Mouse (Mus musculus) limb, embryonic 10.5 days (tissue): ENCODE data around the gene Pde5a. TPM values are rescaled to one million over a fixed set of nuclear protein-coding genes. Genes with fewer than 3 reads are reported as not detected.

ENCODE experiments used
- DNase-seq: peaks from one replicate; pipeline ENCODE4 v3.0.0-alpha.2; 2017; ENCODE audit warnings: low spot score
- H3K27ac ChIP-seq: fragments of 300-500 bp; sonication (generic); 2 replicates; pipeline ENCODE4 v1.5.1; 2016; ENCODE audit warnings: mild to moderate bottlenecking
- H3K27me3 ChIP-seq: fragments of 300-500 bp; sonication (generic); 2 replicates; pipeline ENCODE4 v1.6.1; 2016; ENCODE audit warnings: low read depth, mild to moderate bottlenecking; ENCODE audit not compliant: poor library complexity, severe bottlenecking
- H3K36me3 ChIP-seq: fragments of 300-500 bp; sonication (generic); 2 replicates; pipeline ENCODE4 v1.6.1; 2016; ENCODE audit warnings: mild to moderate bottlenecking, moderate library complexity
- H3K4me1 ChIP-seq: fragments of 300-500 bp; sonication (generic); 2 replicates; pipeline ENCODE4 v1.6.1; 2016
- H3K4me3 ChIP-seq: fragments of 300-500 bp; sonication (generic); 2 replicates; pipeline ENCODE4 v1.5.1; 2016; ENCODE audit warnings: mild to moderate bottlenecking, moderate library complexity
- H3K9me3 ChIP-seq: fragments of 300-500 bp; sonication (generic); replicated peaks from 2 replicates; pipeline ENCODE4 v1.6.1; 2016; ENCODE audit warnings: mild to moderate bottlenecking
- WGBS: fragments of 180-500 bp; shearing (Covaris S2); methylation state at CpG from one replicate; pipeline ENCODE4 v1.1.7; 2016; 5-methylcytosine and 5-hydroxymethylcytosine counted together
- polyA plus RNA-seq: library from polyadenylated mRNA; unstranded; fragments of >200 nt; fragmentation: Nextera tagmentation; extraction: Ambion mirVana; gene quantifications from 2 replicates; pipeline ENCODE4 v1.2.1, GENCODE M21; 2016

Gene Pde5a
- polyA plus RNA-seq, 1 experiment from 2014 or later: 2.7 TPM

- DNase-seq: peak; percentile 85
- no peaks in the 10 kb centered on the region for H3K9me3 ChIP-seq
- WGBS: under 1% methylated on average over 92 of the region's 92 CpGs
These were observed 1.4 kb downstream of the Pde5a start for GRCm38 (mm10) chr3:122729960-122730740.

GRCm38 (mm10) chr3:122730741-122731235, 2.0 kb downstream of the Pde5a start:
- Histone ChIP-seq H3K4me1 (peaks cover 28% of the 10 kb centered on the region), H3K36me3 (no peaks in the 10 kb centered on the region), H3K9me3 (no peaks in the 10 kb centered on the region), H3K27ac (peak overlapping the region; percentile 95), H3K4me3 (peak overlapping the region; percentile 82), H3K27me3 (no peaks in the 10 kb centered on the region)
- DNase-seq: no peak
- WGBS: 2% methylated on average over 13 of the region's 13 CpGs

More at GRCm38 (mm10) chr3:122729960-122730740, 1.4 kb downstream of the Pde5a start:
- peaks cover 28% of the 10 kb centered on the region for H3K4me1 ChIP-seq
- H3K27me3 ChIP-seq: no peaks in the 10 kb centered on the region
- no peaks in the 10 kb centered on the region for H3K36me3 ChIP-seq
- peak overlapping the region; percentile 95 for H3K27ac ChIP-seq
- peak overlapping the region; percentile 82 for H3K4me3 ChIP-seq

GRCm38 (mm10) chr3:122733806-122734205, 5.1 kb downstream of the Pde5a start:
- no peak for DNase-seq
- WGBS: 84% methylated on average over 3 of the region's 3 CpGs
- H3K4me1 ChIP-seq: peaks cover 24% of the 10 kb centered on the region
- no peaks in the 10 kb centered on the region for H3K27me3 ChIP-seq
- no peaks in the 10 kb centered on the region for H3K36me3 ChIP-seq
- no peak overlapping the region for H3K27ac ChIP-seq
- no peak overlapping the region for H3K4me3 ChIP-seq
- H3K9me3 ChIP-seq: no peaks in the 10 kb centered on the region

DNA sequence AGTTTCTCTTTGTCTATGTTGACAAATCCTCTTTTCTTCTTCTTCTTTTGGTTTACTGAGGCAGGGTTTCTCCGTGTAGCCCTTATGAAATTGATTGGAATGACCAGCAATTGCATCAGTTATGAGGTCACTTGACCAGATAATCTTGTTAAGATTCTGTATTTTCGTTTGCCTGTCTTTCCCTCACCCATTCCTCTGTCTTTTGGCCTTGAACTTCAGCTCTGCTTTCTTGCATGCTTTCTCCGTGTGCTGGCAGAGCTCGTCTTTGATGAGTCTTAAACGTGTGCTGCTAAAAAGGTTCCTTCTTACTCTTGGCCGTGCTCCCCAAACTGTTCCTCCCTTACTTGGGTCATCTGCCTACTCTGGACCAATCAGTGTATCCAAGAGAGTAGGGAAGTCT, 5.6 kb downstream of the Pde5a start:
- Histone ChIP-seq H3K27ac (no peak overlapping the region), H3K9me3 (no peaks in the 10 kb centered on the region), H3K4me3 (no peak overlapping the region), H3K4me1 (peaks cover 20% of the 10 kb centered on the region), H3K36me3 (no peaks in the 10 kb centered on the region), H3K27me3 (no peaks in the 10 kb centered on the region)
- no peak for DNase-seq
- WGBS: 90% methylated on average over 6 of the region's 6 CpGs

GRCm38 (mm10) chr3:122739460-122739859, 10.7 kb downstream of the Pde5a start:
- WGBS: 96% methylated on average over 15 of the region's 15 CpGs
- Histone ChIP-seq H3K27ac (no peak overlapping the region), H3K27me3 (no peaks in the 10 kb centered on the region), H3K36me3 (peaks cover 8% of the 10 kb centered on the region; the same call in 1 of the 2 replicates), H3K4me3 (no peak overlapping the region), H3K9me3 (no peaks in the 10 kb centered on the region), H3K4me1 (no peaks in the 10 kb centered on the region)
- DNase-seq: no peak

- Histone ChIP-seq H3K4me3 (no peak overlapping the region), H3K27ac (no peak overlapping the region), H3K9me3 (0 out of 2 replicates have a peak, but pooled peaks cover 2% of the 10 kb centered on the region), H3K27me3 (no peaks in the 10 kb centered on the region), H3K36me3 (peaks cover 14% of the 10 kb centered on the region; the same call in 1 of the 2 replicates), H3K4me1 (no peaks in the 10 kb centered on the region)
- no peak for DNase-seq
- 94% methylated on average over 3 of the region's 3 CpGs for WGBS
These were observed 15.5 kb downstream of the Pde5a start for GRCm38 (mm10) chr3:122744265-122744664.

GRCm38 (mm10) chr3:122747921-122748700, 19.4 kb downstream of the Pde5a start:
- H3K4me3 ChIP-seq: no peak overlapping the region

DNA sequence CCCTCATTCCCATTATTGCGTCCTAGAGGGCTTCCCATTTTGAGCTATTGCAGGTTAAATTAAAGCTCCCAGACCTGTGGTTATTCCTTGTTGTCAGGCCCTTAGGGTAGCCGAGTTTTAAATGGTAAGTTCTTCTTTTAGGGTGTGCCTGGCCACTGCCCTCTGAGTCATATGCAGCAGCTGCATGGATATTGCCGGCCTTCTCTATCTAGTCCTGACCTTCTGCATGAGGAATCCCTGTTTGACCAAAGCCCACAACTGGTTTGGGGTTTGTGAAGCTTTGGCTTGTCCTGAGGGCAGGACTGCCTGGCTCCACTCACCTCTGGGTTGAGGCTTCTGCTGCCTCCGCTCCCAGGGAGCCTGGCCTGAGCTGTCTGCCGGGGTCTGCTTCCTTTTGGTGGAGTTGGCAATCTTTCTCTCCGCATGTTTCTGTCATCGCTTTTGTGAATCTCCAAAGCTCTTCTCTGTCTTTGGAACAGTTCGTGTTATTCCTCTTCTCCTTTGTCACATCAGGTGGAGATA, 34.6 kb downstream of the Pde5a start:
- H3K27me3 ChIP-seq: no peaks in the 10 kb centered on the region
- 77% methylated on average over 8 of the region's 8 CpGs for WGBS
- DNase-seq: no peak
- H3K36me3 ChIP-seq: peaks cover 9% of the 10 kb centered on the region; the same call in 1 of the 2 replicates
- no peak overlapping the region for H3K4me3 ChIP-seq
- H3K9me3 ChIP-seq: no peaks in the 10 kb centered on the region
- peaks cover 7% of the 10 kb centered on the region for H3K4me1 ChIP-seq
- H3K27ac ChIP-seq: no peak overlapping the region

More at GRCm38 (mm10) chr3:122747921-122748700, 19.4 kb downstream of the Pde5a start:
- no peak for DNase-seq
- no peak overlapping the region for H3K27ac ChIP-seq
- peaks cover 6% of the 10 kb centered on the region; the same call in 1 of the 2 replicates for H3K36me3 ChIP-seq
- H3K4me1 ChIP-seq: no peaks in the 10 kb centered on the region
- 91% methylated on average over 9 of the region's 9 CpGs for WGBS
- H3K9me3 ChIP-seq: 0 out of 2 replicates have a peak, but pooled peaks cover 2% of the 10 kb centered on the region
- no peaks in the 10 kb centered on the region for H3K27me3 ChIP-seq

- WGBS: 54% methylated on average over 14 of the region's 14 CpGs
- H3K27ac ChIP-seq: no peak overlapping the region
- peaks cover 9% of the 10 kb centered on the region; the same call in 1 of the 2 replicates for H3K36me3 ChIP-seq
- no peak overlapping the region for H3K4me3 ChIP-seq
- H3K9me3 ChIP-seq: no peaks in the 10 kb centered on the region
- DNase-seq: no peak
- peaks cover 7% of the 10 kb centered on the region for H3K4me1 ChIP-seq
- H3K27me3 ChIP-seq: no peaks in the 10 kb centered on the region
These were observed 35.0 kb downstream of the Pde5a start for GRCm38 (mm10) chr3:122763768-122764167.

DNA sequence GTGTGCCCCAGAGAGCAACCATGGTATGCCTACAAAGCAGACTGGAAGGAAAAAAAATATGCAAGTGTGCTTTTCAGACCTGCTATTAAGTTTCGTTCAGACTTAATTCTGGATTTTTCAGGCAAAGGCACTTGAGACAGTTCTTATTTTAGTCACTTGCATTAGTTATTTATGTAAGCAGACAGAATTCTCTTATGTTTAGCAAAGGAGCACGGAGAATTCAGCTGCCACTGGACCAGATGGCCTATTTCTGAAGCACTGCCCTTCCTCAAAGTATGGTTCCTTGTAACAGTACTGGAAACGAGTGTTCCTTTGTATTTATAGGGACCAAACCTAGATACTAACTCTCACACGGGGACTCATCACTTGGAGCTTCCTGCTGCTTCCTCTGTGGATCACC, 38.2 kb downstream of the Pde5a start:
- no peak overlapping the region for H3K4me3 ChIP-seq
- peaks cover 7% of the 10 kb centered on the region for H3K4me1 ChIP-seq
- 79% methylated on average over 4 of the region's 4 CpGs for WGBS
- peaks cover 5% of the 10 kb centered on the region; the same call in 1 of the 2 replicates for H3K36me3 ChIP-seq
- no peak overlapping the region for H3K27ac ChIP-seq
- no peaks in the 10 kb centered on the region for H3K27me3 ChIP-seq
- H3K9me3 ChIP-seq: no peaks in the 10 kb centered on the region
- DNase-seq: no peak

- DNase-seq: no peak
- Histone ChIP-seq H3K9me3 (no peaks in the 10 kb centered on the region), H3K27ac (no peak overlapping the region), H3K36me3 (no peaks in the 10 kb centered on the region), H3K4me1 (peaks cover 7% of the 10 kb centered on the region), H3K4me3 (no peak overlapping the region), H3K27me3 (no peaks in the 10 kb centered on the region)
- WGBS: 89% methylated on average over 5 of the region's 5 CpGs
These were observed 39.1 kb downstream of the Pde5a start for GRCm38 (mm10) chr3:122767841-122768240.

GRCm38 (mm10) chr3:122781417-122781816, 52.7 kb downstream of the Pde5a start:
- no peak for DNase-seq
- H3K27me3 ChIP-seq: no peaks in the 10 kb centered on the region
- H3K4me1 ChIP-seq: no peaks in the 10 kb centered on the region
- H3K9me3 ChIP-seq: no peaks in the 10 kb centered on the region
- peaks cover 6% of the 10 kb centered on the region; the same call in 1 of the 2 replicates for H3K36me3 ChIP-seq
- WGBS: 77% methylated on average over 6 of the region's 6 CpGs
- H3K4me3 ChIP-seq: no peak overlapping the region
- no peak overlapping the region for H3K27ac ChIP-seq
